Mouse (Mus musculus): ENCODE measurements at regions not wholly inside any gene's neighbourhood (a gene's known extent, or its start where the extent isn't known, plus 50 kb on each side); places are given as distances from the start of the nearest gene placed in this dataset.

DNA sequence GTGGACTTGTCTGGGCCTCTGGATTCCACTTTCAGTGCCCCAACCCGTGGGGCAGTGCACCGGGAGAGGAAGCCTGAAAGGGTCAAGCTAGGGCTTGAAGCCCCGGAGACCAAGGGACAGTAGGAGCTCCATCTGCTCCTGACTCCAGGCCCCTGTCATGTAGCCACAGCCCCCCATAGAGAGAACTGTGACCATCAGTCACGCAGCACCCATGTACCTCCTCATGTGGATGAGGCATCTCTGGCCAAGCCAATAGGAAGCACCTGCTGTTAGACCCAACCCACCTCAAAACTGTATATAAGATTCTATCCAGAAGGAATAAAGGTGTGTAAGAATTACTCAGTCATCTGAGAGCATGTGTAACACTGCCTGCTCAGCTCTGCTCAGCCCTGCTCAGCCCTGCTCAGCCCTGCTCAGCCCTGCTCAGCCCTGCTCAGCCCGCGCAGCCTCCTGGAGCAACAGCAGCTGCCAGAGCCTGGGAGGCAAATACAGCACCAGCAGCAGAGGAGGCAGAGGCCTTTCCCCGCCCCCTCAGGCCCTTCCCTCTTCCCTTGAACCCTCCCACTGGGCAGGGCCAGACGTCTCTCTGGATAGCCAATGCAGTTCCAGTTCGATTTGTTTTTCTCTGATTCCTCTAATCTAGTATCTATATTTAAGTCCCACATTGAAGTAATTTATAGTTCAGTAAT, 80.6 kb upstream of the Eepd1 start:
- Histone ChIP-seq H3K27me3 (ENCODE audit: insufficient read depth, low read length) (no peaks in the 10 kb centered on the region), H3K27ac (ENCODE audit: low read depth) (no peak overlapping the region), H3K4me1 (ENCODE audit: insufficient read depth) (no peaks in the 10 kb centered on the region), H3K4me2 (ENCODE audit: low read depth, low read length) (no peak overlapping the region), H3K36me3 (replicated peaks; ENCODE audit: insufficient read depth, low read length) (no peaks in the 10 kb centered on the region), H3K9me3 (ENCODE audit: low read length) (no peaks in the 10 kb centered on the region), H3K4me3 (ENCODE audit: low read depth, low read length) (no peak overlapping the region), H3K9ac (replicated peaks) (no peak overlapping the region)
- no peak for TF ChIP-seq CTCF (IDR thresholded peaks at IDR 0.05; ENCODE audit: low read depth)
- no peak for TF ChIP-seq EP300 (IDR thresholded peaks at IDR 0.05; ENCODE audit: low read depth)
- peak; percentile 33 for DNase-seq
- ATAC-seq: peak; percentile 64
- 33% methylated on average over 9 of the region's 9 CpGs for WGBS (ENCODE audit: insufficient replicate concordance)

DNA sequence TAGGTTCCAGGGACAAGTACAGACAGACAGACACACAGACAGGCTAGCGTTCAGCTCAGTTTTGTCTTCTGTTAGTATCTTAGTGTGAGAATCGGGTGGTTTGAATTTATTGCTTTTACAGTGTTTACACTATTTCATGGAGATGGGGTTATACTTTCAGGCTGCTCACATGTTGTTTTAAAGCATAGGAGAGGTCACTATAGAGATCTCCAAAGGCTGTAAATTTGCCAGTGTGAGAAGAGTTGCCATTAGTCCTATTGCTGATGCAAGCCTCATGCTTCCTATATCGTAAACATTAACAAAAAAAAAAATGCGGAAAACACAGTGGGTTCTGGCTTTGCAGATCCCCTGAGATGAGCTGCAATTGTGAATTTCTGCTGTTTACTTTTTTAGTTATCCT, 75.5 kb upstream of the Eepd1 start:
- 79% methylated on average over 4 of the region's 4 CpGs for WGBS (ENCODE audit: insufficient replicate concordance)

DNA sequence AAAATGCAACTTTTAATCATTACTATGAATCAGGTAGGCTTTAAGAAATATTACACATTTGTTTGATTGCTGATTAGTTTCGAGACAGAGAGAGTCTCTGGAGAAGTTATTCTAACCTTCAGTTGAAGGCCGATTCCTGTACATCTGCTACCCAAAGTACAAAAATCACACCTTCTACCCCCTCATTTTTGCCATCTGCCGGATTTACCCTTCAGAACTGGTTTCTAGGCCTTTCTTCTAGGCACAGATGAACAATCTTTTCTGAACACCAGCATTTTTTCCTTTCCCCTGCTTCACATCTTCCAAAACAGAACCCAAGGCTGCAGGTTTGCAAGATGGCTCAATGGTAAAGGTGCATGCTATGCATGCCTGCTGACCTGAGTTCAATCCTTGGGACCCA, 72.8 kb upstream of the Eepd1 start:
- WGBS (ENCODE audit: insufficient replicate concordance): 69% methylated on average over 3 of the region's 3 CpGs

More for the DNA sequence above, 75.5 kb upstream of the Eepd1 start:
- Histone ChIP-seq H3K9me3 (ENCODE audit: low read length) (no peaks in the 10 kb centered on the region), H3K36me3 (replicated peaks; ENCODE audit: insufficient read depth, low read length) (no peaks in the 10 kb centered on the region), H3K4me3 (ENCODE audit: low read depth, low read length) (no peak overlapping the region), H3K27me3 (ENCODE audit: insufficient read depth, low read length) (no peaks in the 10 kb centered on the region), H3K27ac (ENCODE audit: low read depth) (no peak overlapping the region), H3K4me2 (ENCODE audit: low read depth, low read length) (no peak overlapping the region), H3K4me1 (ENCODE audit: insufficient read depth) (no peaks in the 10 kb centered on the region), H3K9ac (replicated peaks) (no peak overlapping the region)
- no peak for TF ChIP-seq CTCF (IDR thresholded peaks at IDR 0.05; ENCODE audit: low read depth)
- no peak for TF ChIP-seq EP300 (IDR thresholded peaks at IDR 0.05; ENCODE audit: low read depth)
- ATAC-seq (no peak), DNase-seq (no peak)

DNA sequence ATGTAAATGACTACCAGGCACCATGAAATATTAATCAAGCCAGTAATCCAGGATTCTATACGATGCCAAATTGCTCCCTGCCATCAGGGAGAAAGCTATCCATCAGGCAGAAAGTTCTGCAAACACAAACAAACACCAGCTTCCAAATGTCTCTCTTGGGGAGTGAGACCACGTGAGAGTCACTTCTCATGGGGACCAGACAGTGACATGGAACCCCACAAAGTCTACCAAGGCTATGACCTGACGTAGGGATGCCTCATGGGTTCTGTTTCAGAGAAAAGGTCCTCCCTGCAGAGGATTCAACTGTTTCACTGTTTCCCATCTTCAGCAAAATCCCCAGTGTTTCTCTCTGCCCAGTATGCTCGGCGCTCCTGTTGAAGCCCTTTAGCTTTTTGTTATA, 71.6 kb upstream of the Eepd1 start:
- Histone ChIP-seq H3K4me3 (ENCODE audit: low read depth, low read length) (no peak overlapping the region), H3K4me1 (ENCODE audit: insufficient read depth) (no peaks in the 10 kb centered on the region)

More for the DNA sequence above, 72.8 kb upstream of the Eepd1 start:
- Histone ChIP-seq H3K36me3 (replicated peaks; ENCODE audit: insufficient read depth, low read length) (no peaks in the 10 kb centered on the region), H3K9me3 (ENCODE audit: low read length) (no peaks in the 10 kb centered on the region), H3K4me3 (ENCODE audit: low read depth, low read length) (no peak overlapping the region), H3K27me3 (ENCODE audit: insufficient read depth, low read length) (no peaks in the 10 kb centered on the region), H3K9ac (replicated peaks) (no peak overlapping the region), H3K4me2 (ENCODE audit: low read depth, low read length) (no peak overlapping the region), H3K4me1 (ENCODE audit: insufficient read depth) (no peaks in the 10 kb centered on the region), H3K27ac (ENCODE audit: low read depth) (no peak overlapping the region)
- ATAC-seq (no peak), DNase-seq (no peak)
- no peak for TF ChIP-seq CTCF (IDR thresholded peaks at IDR 0.05; ENCODE audit: low read depth)
- no peak for TF ChIP-seq EP300 (IDR thresholded peaks at IDR 0.05; ENCODE audit: low read depth)

DNA sequence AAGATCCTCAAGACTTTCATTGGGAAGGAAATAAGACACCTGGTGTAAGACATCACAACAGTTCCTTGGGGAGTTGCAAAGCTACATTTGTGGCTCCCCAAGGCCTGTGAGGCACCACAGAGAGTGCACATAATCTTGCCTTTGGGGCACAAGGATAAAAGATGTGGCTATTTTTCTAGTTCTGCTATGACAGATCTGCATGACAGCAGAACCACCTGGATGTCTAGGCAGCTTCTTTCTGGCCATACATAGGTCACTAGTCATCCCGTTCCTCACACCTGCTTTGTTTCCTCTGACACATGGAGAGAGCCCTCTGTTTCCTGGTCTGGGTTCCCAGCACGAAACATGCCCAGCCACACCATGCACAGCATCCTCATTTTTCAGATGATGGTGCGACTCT, 67.5 kb upstream of the Eepd1 start:
- no peak for ATAC-seq
- Histone ChIP-seq H3K4me1 (ENCODE audit: insufficient read depth) (no peaks in the 10 kb centered on the region), H3K36me3 (replicated peaks; ENCODE audit: insufficient read depth, low read length) (no peaks in the 10 kb centered on the region), H3K9ac (replicated peaks) (no peak overlapping the region), H3K27ac (ENCODE audit: low read depth) (no peak overlapping the region), H3K4me2 (ENCODE audit: low read depth, low read length) (no peak overlapping the region), H3K9me3 (ENCODE audit: low read length) (no peaks in the 10 kb centered on the region), H3K4me3 (ENCODE audit: low read depth, low read length) (no peak overlapping the region), H3K27me3 (ENCODE audit: insufficient read depth, low read length) (no peaks in the 10 kb centered on the region)
- no peak for DNase-seq
- WGBS (ENCODE audit: insufficient replicate concordance): 63% methylated on average over 3 of the region's 3 CpGs
- TF ChIP-seq CTCF (IDR thresholded peaks at IDR 0.05; ENCODE audit: low read depth) (no peak), EP300 (IDR thresholded peaks at IDR 0.05; ENCODE audit: low read depth) (no peak)

More for the DNA sequence above, 71.6 kb upstream of the Eepd1 start:
- Histone ChIP-seq H3K9me3 (ENCODE audit: low read length) (no peaks in the 10 kb centered on the region), H3K4me2 (ENCODE audit: low read depth, low read length) (no peak overlapping the region), H3K36me3 (replicated peaks; ENCODE audit: insufficient read depth, low read length) (no peaks in the 10 kb centered on the region), H3K9ac (replicated peaks) (no peak overlapping the region), H3K27ac (ENCODE audit: low read depth) (no peak overlapping the region), H3K27me3 (ENCODE audit: insufficient read depth, low read length) (no peaks in the 10 kb centered on the region)
- DNase-seq: no peak
- WGBS (ENCODE audit: insufficient replicate concordance): 66% methylated on average over 5 of the region's 5 CpGs
- no peak for ATAC-seq
- TF ChIP-seq CTCF (IDR thresholded peaks at IDR 0.05; ENCODE audit: low read depth) (no peak), EP300 (IDR thresholded peaks at IDR 0.05; ENCODE audit: low read depth) (no peak)

DNA sequence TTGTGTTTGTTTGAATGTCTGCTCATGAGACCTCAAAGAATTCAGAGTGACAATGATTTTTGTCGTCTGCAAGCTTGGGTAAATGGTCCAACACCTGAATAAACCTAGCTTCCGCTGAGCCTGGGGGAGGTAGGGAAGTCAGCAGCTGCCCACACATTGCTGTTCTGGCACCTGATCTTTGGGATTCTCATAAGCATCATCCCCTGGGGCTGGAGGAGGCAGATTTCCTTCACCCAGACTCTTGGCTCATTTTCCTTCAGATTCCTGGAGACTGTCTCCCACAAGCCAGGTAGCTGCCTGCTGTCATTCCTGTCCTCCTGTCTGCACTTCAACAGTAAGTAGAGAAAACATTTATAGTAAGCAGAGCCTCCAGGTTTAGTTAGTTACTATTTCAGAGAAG, 67.0 kb upstream of the Eepd1 start:
- Histone ChIP-seq H3K27me3 (ENCODE audit: insufficient read depth, low read length) (no peaks in the 10 kb centered on the region), H3K9me3 (ENCODE audit: low read length) (no peaks in the 10 kb centered on the region), H3K36me3 (replicated peaks; ENCODE audit: insufficient read depth, low read length) (no peaks in the 10 kb centered on the region), H3K27ac (ENCODE audit: low read depth) (no peak overlapping the region), H3K4me2 (ENCODE audit: low read depth, low read length) (no peak overlapping the region), H3K9ac (replicated peaks) (no peak overlapping the region), H3K4me3 (ENCODE audit: low read depth, low read length) (no peak overlapping the region), H3K4me1 (ENCODE audit: insufficient read depth) (no peaks in the 10 kb centered on the region)
- TF ChIP-seq EP300 (IDR thresholded peaks at IDR 0.05; ENCODE audit: low read depth) (no peak), CTCF (IDR thresholded peaks at IDR 0.05; ENCODE audit: low read depth) (no peak)
- 66% methylated on average over 2 of the region's 2 CpGs for WGBS (ENCODE audit: insufficient replicate concordance)
- ATAC-seq: no peak
- DNase-seq: no peak

Measured in liver, postnatal 0 days (tissue).